Mouse (Mus musculus): ENCODE results near the gene Foxm1.
"Not testable (repeated sequence)": the region's sequence is repeated elsewhere in the genome, so short reads cannot be mapped to it uniquely, and the experiment has no call there.

Gene Foxm1

DNA sequence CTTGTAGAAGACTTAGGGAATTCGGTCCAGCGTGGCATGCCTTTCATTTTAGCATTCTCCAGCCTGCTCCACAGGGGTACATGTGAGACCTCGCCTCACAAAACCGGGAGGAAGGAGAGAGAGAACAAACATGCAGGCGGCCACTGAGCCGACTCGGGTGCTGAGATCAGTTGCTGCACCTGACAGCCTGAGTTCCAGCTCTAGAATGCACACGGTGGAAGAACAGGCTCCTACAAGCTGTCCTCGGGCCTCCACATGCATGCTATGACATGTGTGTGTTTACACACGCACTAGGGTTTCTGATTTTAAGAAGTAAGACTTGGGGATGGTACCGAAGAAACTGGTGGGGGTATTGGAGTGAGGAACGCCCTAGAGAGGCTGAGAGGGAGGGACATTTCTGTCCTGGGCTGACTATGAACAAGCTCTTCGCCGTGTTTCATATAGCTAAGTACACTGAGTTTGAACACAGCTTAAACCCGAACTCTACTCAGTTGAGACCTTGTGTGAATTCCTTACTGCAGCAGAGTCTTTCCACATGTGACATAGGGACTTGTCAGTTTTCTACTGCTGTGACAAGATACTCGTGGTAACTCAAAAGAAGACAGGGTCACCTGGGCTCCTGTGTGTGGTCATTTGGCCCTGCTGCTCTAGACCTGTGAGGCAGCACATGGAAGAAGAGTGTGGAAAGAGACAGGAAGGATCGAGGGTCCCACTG is 13.8 kb downstream of the Foxm1 start:
- no peak for DNase-seq (ENCODE audit: low spot score)

- DNase-seq (ENCODE audit: low spot score) = no peak
These were observed 16.9 kb downstream of the Foxm1 start for GRCm38 (mm10) chr6:128379636-128380035.

DNA sequence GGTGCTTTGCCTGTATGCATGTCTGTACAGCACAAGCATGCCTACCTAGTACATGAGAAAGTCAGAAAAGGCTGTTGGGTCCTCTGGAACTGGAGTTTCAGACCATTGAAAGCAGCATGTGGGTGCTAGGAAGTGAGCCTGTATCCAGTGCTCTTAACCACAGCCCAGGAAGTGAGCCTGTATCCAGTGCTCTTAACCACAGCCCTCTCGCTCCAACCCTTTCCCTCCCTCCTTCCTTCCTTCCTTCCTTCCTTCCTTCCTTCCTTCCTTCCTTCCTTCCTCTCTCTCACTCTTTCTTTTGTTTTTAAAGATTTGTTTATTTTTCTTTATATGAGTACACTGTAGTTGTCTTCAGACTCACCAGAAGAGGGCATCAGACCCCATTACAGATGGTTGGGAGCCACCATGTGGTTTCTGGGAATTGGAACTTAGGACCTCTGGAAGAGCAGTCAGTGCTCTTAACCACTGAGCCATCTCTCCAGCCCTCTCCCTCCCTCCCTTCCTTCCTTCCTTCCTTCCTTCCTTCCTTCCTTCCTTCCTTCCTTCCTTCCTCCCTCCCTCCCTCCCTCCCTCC is 17.9 kb downstream of the Foxm1 start:
- DNase-seq (ENCODE audit: low spot score) = not testable (repeated sequence)

- no peak for DNase-seq (ENCODE audit: low spot score)
These were observed 18.5 kb downstream of the Foxm1 start for GRCm38 (mm10) chr6:128381254-128381653.

DNA sequence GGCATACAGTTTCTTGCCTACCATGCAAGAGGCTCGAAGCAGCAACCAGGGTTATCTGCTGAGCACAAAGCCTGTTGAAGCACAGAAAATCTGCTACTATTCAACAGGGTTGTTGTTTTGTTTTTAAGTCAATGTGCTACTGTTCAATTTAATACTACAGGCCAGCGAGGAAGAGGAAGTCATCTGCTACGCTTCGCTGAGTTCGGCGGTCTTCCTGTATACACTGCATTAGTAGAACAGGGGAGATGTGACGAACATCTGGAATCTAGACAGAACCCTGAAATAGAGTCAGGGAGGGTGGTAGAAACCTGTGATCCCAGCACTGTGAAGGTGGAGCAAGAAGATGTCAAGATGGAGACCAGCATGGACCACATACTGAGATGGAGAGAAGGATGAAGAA is 21.0 kb downstream of the Foxm1 start:
- DNase-seq (ENCODE audit: low spot score) = no peak

DNA sequence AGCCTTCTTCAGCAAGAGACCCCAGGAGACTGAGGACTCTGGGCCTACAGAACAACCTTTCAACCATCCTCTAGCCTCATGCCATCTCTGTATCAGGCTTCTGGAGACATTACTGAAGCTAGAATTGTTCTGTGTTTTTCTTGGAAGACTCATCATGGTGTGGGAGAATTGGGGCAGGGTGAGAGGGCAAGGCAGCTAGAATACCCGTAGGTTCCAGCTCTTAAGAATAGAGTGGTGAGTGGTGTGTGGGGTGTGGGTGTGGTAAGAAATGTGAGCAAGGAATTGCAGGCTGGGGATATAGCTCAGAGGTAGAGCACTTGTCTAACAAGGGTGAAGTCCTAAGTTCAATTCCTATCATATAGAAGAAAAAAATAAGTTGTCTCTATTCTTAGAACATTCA is 22.3 kb downstream of the Foxm1 start:
- no peak for DNase-seq (ENCODE audit: low spot score)

DNA sequence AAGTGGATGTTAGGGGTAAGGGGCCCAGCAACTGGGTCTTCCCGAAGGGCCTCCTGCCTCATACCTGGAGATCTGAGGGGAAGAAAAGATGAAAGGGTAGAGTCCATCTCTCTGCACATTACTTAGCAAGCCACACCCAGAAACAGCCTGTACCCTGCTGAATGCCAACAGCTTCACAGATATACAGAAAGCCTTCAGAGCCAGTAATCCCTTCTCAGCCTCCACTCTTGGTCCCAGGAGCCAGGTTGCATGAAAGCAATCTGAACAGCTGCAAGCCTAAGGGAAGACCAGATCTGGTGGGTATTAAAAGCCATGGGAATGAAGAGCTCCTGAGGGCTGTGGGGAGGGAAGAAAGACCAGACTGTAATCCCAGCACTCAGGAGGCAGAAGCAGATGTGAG is 26.4 kb downstream of the Foxm1 start:
- DNase-seq (ENCODE audit: low spot score) = no peak

GRCm38 (mm10) chr6:128390683-128391082 is 27.9 kb downstream of the Foxm1 start:
- DNase-seq (ENCODE audit: low spot score) = no peak

GRCm38 (mm10) chr6:128397574-128398261 is 35.0 kb downstream of the Foxm1 start:
- no peak for DNase-seq (ENCODE audit: low spot score)

GRCm38 (mm10) chr6:128398996-128399395 is 36.2 kb downstream of the Foxm1 start, which contains the start of gene Nrip2:
Gene Nrip2, plus strand, starts transcription at chr6:128399296.
- DNase-seq (ENCODE audit: low spot score) = no peak

- DNase-seq (ENCODE audit: low spot score) = peak; percentile 14
These were observed 36.8 kb downstream of the Foxm1 start for GRCm38 (mm10) chr6:128399421-128400185.

DNA sequence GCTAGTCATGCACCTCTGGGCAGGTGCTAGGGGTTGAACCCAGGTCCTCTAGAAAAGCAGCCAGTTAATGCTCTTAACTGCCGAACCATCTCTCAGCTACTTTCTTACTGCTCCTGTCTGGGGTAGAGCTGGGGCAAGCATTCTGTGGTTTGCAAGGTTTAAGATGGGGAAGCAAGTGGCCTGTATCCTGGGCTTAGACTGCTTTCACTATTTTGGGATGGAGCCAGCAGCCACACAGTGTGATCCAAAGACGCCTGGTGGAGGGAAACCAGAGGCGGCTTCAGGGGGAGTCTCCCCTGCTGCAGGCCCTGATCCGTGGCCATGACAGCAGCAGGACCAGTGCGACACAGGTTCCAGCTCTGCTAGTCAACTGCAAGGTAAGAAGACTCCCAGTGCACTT is 41.9 kb downstream of the Foxm1 start:
- DNase-seq (ENCODE audit: low spot score) = no peak

DNA sequence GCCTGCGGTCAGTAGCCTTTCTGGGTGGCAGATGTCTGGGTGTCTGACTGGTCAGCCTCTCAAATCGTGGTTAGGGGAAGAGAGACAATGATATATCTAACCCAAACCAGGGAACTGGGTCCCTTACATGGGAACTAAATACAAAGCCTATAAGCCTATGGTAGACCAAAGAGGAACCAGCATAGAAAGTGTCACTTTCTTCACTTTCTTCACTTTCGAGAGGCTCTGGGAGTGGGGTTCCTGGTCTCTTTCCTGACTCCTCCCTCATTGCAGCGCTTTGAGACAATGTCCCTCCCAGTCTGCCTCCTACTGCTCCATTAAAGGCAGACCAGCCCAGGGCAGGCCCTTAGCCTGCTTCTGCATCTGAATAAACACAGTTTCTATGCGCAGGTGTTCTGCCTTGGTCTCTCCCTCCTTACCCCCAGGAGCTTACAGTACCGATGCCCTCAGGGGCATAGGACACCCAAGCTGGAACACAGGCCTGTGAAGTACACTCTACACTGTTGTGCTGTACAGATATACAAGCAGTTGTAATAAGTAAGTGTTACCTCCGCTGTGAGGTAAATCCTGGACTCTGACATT is 45.9 kb downstream of the Foxm1 start:
- DNase-seq (ENCODE audit: low spot score) = no peak

DNA sequence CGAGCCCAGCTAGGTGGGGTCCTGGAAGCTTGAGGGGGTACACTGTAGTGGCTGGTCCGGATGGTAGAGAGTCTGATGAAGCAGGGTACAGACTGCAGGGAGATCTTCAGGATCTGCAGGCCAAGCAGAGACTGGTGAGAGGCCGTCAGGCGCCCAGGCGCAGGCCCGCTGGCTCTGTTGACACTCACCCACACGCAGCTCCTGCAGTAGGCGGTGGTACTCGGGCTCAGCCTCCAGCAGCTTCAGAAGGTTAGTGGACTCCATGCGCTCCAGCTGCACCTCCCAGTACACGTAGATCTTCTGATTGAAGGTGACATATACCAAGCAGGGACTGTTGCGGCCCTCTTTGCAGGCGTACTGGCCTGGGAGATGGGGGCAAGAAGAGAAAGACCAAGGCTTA is 47.5 kb downstream of the Foxm1 start:
- DNase-seq (ENCODE audit: low spot score) = no peak

DNA sequence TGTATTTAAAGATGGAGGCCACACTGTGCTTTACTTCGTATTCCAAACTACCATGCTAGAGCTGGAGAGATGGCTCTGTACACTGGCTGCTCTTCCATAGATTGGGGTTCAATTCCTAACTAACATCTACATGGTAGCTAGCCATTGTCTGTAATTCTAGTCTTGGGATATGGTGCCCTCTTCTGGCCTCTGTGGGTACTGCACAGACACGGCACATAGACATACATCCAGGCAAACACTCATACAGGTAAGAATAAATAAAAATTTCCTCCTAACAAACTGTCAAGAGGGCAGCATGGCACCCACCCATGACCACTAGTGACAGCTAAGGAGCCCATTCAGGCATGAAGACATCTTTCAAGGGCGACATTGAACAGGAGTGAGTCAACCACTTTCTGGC is 48.3 kb downstream of the Foxm1 start:
- peak; percentile 87 for DNase-seq (ENCODE audit: low spot score)

- DNase-seq (ENCODE audit: low spot score) = no peak
These were observed 53.4 kb downstream of the Foxm1 start for GRCm38 (mm10) chr6:128416169-128416568.

DNA sequence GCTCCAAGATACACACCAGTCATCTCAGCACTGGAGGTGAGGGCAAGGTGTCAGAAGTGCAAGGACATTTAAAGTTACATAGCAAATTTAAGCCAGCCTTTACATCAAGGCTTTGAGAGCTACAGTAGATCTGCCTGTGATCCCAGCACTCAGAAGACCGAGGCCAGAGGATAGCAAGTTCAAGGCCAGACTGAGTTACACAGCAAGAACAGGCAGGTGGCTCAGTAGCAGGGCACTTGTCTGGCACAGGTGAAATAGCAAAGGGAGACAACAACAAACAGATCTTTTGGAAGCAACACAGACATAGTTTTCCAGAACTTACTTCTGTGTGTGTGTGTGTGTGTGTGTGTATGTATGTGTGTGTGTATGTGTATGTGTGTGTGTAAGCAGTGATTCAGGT is 55.3 kb downstream of the Foxm1 start:
- no peak for DNase-seq (ENCODE audit: low spot score)

GRCm38 (mm10) chr6:128421036-128421435 is 58.3 kb downstream of the Foxm1 start:
- no peak for DNase-seq (ENCODE audit: low spot score)

DNA sequence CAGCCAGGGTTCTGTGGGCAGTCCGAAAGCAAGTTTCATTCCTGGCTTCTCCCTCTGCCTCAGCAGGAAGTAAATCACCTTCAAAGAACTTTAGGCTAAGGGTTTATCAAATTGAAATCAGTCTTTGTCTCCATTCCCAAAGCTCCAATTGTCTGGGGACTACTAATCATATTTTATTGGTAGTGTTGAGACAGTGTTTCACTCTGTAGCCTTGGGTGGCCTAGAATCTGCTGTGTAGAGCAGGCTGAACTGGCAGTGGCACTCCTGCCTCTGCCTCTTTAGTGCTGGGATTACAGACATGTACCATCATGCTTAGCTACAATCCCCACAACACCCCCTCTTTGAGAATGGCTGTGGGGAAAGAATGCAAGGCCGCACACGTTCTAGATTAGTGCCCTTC is 58.7 kb downstream of the Foxm1 start:
- no peak for DNase-seq (ENCODE audit: low spot score)

GRCm38 (mm10) chr6:128423496-128424268 is 60.9 kb downstream of the Foxm1 start:
- no peak for DNase-seq (ENCODE audit: low spot score)

DNA sequence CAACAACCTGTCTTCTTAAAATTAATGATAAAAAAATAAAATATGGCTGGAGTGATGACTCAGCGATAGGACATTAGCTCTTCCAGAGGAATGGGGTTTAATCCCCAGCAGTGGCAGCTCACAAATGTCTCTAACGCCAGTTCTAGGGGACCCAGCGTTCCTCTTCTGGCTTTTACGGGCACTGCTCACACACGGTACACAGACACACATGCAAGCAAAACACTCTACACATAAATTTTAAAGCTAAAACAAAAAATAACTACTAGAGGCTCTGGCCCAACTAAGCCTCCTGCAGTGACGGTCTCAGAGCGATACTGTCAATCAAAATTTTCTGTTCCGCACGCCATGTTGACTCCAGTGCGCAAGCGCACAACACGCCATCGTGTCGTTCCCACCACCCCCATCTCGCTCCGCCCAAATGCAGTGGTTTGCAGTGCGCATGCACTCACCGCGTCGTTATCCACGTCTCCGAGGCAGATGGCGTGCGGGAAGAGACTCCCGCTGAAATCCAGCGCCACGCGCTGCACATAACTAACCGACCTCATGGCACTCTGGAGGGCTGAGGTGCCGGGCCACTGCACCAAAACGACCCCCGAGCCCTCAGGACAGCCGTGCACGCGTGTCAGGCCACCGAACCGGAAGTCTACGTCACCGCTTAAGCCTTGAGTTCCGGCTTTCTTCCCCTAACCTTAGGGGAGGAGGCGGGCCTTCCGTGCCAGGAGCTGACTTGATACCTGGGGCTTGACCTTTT is 61.7 kb downstream of the Foxm1 start, which contains the start of gene Itfg2:
Gene Itfg2, minus strand, starts transcription at position 663 of the 751 bp plus-strand sequence.
- DNase-seq (ENCODE audit: low spot score) = peak; percentile 98
